Mouse (Mus musculus) heart, postnatal 0 days (tissue): ENCODE measurements around the gene Gm17545. TPM values are rescaled to one million over a fixed set of nuclear protein-coding genes. Genes with fewer than 3 reads are reported as not detected.

Experiments
- ATAC-seq: fragments of 200-750 bp; cut with Nextera tagmentation; 2 replicates; pipeline ENCODE4 v1.8.0; 2017; ENCODE audit warnings: low read depth, moderate number of reproducible peaks, moderate library complexity; ENCODE audit not compliant: insufficient read depth
- DNase-seq: peaks from one replicate; pipeline ENCODE4 v3.0.0-alpha.2; 2016; ENCODE audit warnings: low spot score
- H3K27ac ChIP-seq: fragments of 300-500 bp; sonication (generic); 2 replicates; pipeline ENCODE4 v1.5.1; 2014; ENCODE audit warnings: low read depth, mild to moderate bottlenecking
- H3K27me3 ChIP-seq: fragments of 300-500 bp; sonication (generic); 2 replicates; pipeline ENCODE4 v1.6.1; 2014; ENCODE audit warnings: low read length, mixed read lengths; ENCODE audit not compliant: control insufficient read depth, insufficient read depth
- H3K36me3 ChIP-seq: fragments of 300-500 bp; sonication (generic); replicated peaks from 2 replicates; pipeline ENCODE4 v1.6.1; 2014; ENCODE audit warnings: low read length, mixed read lengths; ENCODE audit not compliant: control insufficient read depth, insufficient read depth
- H3K4me1 ChIP-seq: fragments of 300-500 bp; sonication (generic); 2 replicates; pipeline ENCODE4 v1.6.1; 2014; ENCODE audit warnings: antibody characterized with exemption; ENCODE audit not compliant: control insufficient read depth, insufficient read depth
- H3K4me2 ChIP-seq: fragments of 300-500 bp; sonication (generic); 2 replicates; pipeline ENCODE4 v1.6.1; 2014; ENCODE audit warnings: low read depth, mild to moderate bottlenecking, low read length, moderate library complexity
- H3K4me3 ChIP-seq: fragments of 300-500 bp; sonication (generic); 2 replicates; pipeline ENCODE4 v1.5.1; 2014; ENCODE audit warnings: low read depth, low read length
- H3K9ac ChIP-seq: fragments of 300-500 bp; sonication (generic); replicated peaks from 2 replicates; pipeline ENCODE4 v1.6.1; 2014; ENCODE audit warnings: low read depth, low read length, mixed read lengths
- H3K9me3 ChIP-seq: fragments of 300-500 bp; sonication (generic); replicated peaks from 2 replicates; pipeline ENCODE4 v1.6.1; 2016; ENCODE audit warnings: low read length; ENCODE audit not compliant: control insufficient read depth
- CTCF ChIP-seq: IDR thresholded peaks from 2 replicates; pipeline ENCODE4 v1.5.1; 2016; ENCODE audit warnings: antibody characterized with exemption, control low read depth, low read depth
- EP300 ChIP-seq: IDR thresholded peaks from 2 replicates; pipeline ENCODE4 v1.6.1; 2016; ENCODE audit warnings: antibody characterized with exemption, low read depth
- WGBS: fragments of 180-500 bp; shearing (Covaris S2); extraction: QIAGEN DNeasy Blood & Tissue Kit; methylation state at CpG from one replicate; pipeline ENCODE4 v1.1.7; 2014; 5-methylcytosine and 5-hydroxymethylcytosine counted together
- polyA plus RNA-seq: library from polyadenylated mRNA; unstranded; fragments of >200 nt; fragmentation: Nextera tagmentation; extraction: Ambion mirVana; gene quantifications from 2 replicates; pipeline ENCODE4 v1.2.1, GENCODE M21; 2015
- total RNA-seq: library from RNA; depleted of rRNA; stranded (reverse); fragments of >200 nt; gene quantifications from 2 replicates; pipeline ENCODE4 v1.2.3, GENCODE M21; 2014; ENCODE audit warnings: low replicate concordance; rRNA removed

Gene Gm17545
- total and polyA plus RNA-seq, 2 experiments from 2014 or later: not detected

- H3K9ac ChIP-seq: no peak overlapping the region
- 83% methylated on average over 2 of the region's 2 CpGs for WGBS
- no peak overlapping the region for H3K4me3 ChIP-seq
- ATAC-seq (no peak), DNase-seq (no peak)
- H3K4me1 ChIP-seq: no peaks in the 10 kb centered on the region
- TF ChIP-seq CTCF (no peak), EP300 (no peak)
- no peaks in the 10 kb centered on the region for H3K9me3 ChIP-seq
- H3K27me3 ChIP-seq: no peaks in the 10 kb centered on the region
- H3K4me2 ChIP-seq: no peak overlapping the region
- no peaks in the 10 kb centered on the region for H3K36me3 ChIP-seq
- no peak overlapping the region for H3K27ac ChIP-seq
Observed at GRCm38 (mm10) chr9:22495133-22495532, 41.0 kb downstream of the Gm17545 start.

- no peak overlapping the region for H3K4me2 ChIP-seq
- H3K4me1 ChIP-seq: no peaks in the 10 kb centered on the region
- H3K27ac ChIP-seq: no peak overlapping the region
- H3K9ac ChIP-seq: no peak overlapping the region
- TF ChIP-seq CTCF: no peak
- H3K9me3 ChIP-seq: no peaks in the 10 kb centered on the region
- DNase-seq: no peak
- H3K36me3 ChIP-seq: no peaks in the 10 kb centered on the region
- ATAC-seq: no peak
- 67% methylated on average over 6 of the region's 6 CpGs for WGBS
- H3K4me3 ChIP-seq: no peak overlapping the region
- H3K27me3 ChIP-seq: no peaks in the 10 kb centered on the region
Observed at GRCm38 (mm10) chr9:22497021-22497767, 43.1 kb downstream of the Gm17545 start.

DNA sequence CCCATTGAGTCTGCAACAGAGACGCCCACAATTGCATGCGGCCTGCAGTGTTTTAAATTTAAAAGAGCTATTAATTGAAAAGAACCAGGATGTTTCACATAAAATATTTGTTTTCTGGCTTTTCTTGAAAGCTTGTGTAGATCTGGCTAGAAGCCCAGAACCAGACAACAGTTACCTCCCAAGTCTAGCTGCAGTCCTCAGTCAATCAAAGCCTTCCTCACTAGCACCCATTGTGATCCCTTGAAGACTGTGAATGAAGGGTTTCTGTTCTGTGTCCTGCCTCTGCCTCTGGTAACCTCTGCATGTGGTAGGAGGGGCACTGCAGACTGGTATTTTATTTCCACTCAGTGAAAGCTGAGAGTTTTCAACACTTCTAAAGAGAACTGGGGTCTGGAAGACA lies 48.9 kb downstream of the Gm17545 start:
- no peak for TF ChIP-seq EP300
- no peak for TF ChIP-seq CTCF
- 67% methylated on average over 2 of the region's 2 CpGs for WGBS
- H3K4me3 ChIP-seq: no peak overlapping the region

GRCm38 (mm10) chr9:22503581-22503980 lies 49.5 kb downstream of the Gm17545 start:
- no peak overlapping the region for H3K4me3 ChIP-seq
- no peaks in the 10 kb centered on the region for H3K27me3 ChIP-seq
- ATAC-seq: no peak
- H3K9me3 ChIP-seq: no peaks in the 10 kb centered on the region
- 0 out of 2 replicates have a peak, but pooled peaks cover 8% of the 10 kb centered on the region for H3K4me1 ChIP-seq
- H3K36me3 ChIP-seq: no peaks in the 10 kb centered on the region
- TF ChIP-seq CTCF: no peak
- TF ChIP-seq EP300: no peak
- no peak overlapping the region for H3K27ac ChIP-seq
- DNase-seq: no peak
- H3K4me2 ChIP-seq: no peak overlapping the region
- H3K9ac ChIP-seq: no peak overlapping the region
- WGBS: 83% methylated on average over 5 of the region's 5 CpGs

More for the DNA sequence above, 48.9 kb downstream of the Gm17545 start:
- Histone ChIP-seq H3K36me3 (no peaks in the 10 kb centered on the region), H3K9ac (no peak overlapping the region), H3K4me2 (no peak overlapping the region), H3K9me3 (no peaks in the 10 kb centered on the region), H3K4me1 (0 out of 2 replicates have a peak, but pooled peaks cover 8% of the 10 kb centered on the region), H3K27me3 (no peaks in the 10 kb centered on the region), H3K27ac (no peak overlapping the region)
- DNase-seq (no peak), ATAC-seq (no peak)

DNA sequence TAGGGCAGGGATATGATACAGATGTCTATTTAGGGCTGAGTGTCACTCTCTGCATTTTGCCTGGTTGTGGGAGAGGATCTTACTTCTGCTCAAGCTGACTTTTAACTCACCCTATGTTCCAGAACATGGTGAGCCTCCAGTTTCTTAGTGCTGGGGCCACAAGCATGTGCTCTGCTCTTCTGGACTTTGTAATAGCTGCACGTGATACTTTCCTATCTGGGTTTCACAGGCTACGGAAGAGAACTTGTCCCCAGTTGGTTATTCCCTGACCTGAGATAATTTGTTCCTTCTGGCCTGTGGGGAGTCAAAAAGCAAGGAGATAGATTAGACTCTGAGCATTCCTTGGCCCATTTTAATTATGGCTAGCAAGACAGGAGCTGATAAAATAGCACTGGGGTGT lies 51.5 kb downstream of the Gm17545 start:
- 0 out of 2 replicates have a peak, but pooled peaks cover 8% of the 10 kb centered on the region for H3K4me1 ChIP-seq
- no peak for TF ChIP-seq EP300
- TF ChIP-seq CTCF: no peak
- no peak for DNase-seq
- H3K4me2 ChIP-seq: no peak overlapping the region
- 23% methylated on average over 2 of the region's 2 CpGs for whole genome bisulfite sequencing
- H3K4me3 ChIP-seq: no peak overlapping the region
- no peaks in the 10 kb centered on the region for H3K9me3 ChIP-seq
- no peaks in the 10 kb centered on the region for H3K36me3 ChIP-seq
- peak; percentile 27; the same call in 1 of the 2 replicates for ATAC-seq
- no peak overlapping the region for H3K9ac ChIP-seq
- no peak overlapping the region for H3K27ac ChIP-seq
- H3K27me3 ChIP-seq: no peaks in the 10 kb centered on the region

Other genes with a start within 250 kb of the Gm17545 start
- 7.5 and 12.6 TPM in 2 replicates for gene Zfp809, start 228.6 kb upstream of the Gm17545 start, total RNA-seq
- 14.6 and 16.7 TPM in 2 replicates for gene Zfp809, start 228.6 kb upstream of the Gm17545 start, polyA plus RNA-seq
- 0.50 and 1.5 TPM in 2 replicates for gene Zfp599, start 194.4 kb upstream of the Gm17545 start, total RNA-seq
- 1.7 TPM in 2 replicates for gene Zfp599, start 194.4 kb upstream of the Gm17545 start, polyA plus RNA-seq
- gene Zfp810, start 146.6 kb upstream of the Gm17545 start, total RNA-seq: 16.7 and 27.8 TPM in 2 replicates
- gene Zfp810, start 146.6 kb upstream of the Gm17545 start, polyA plus RNA-seq: 13.1 and 14.3 TPM in 2 replicates
- 35.0 and 50.9 TPM in 2 replicates for gene Anln, start 65.1 kb upstream of the Gm17545 start, total RNA-seq
- 12.8 and 12.9 TPM in 2 replicates for gene Anln, start 65.1 kb upstream of the Gm17545 start, polyA plus RNA-seq
- 0.69 and 1.6 TPM in 2 replicates for gene 9530077C05Rik, start 42.8 kb upstream of the Gm17545 start, total RNA-seq
- gene 9530077C05Rik, start 42.8 kb upstream of the Gm17545 start, polyA plus RNA-seq: 0.62 and 0.85 TPM in 2 replicates
- 41.5 and 47.1 TPM in 2 replicates for gene Rp9, start 15.5 kb downstream of the Gm17545 start, total RNA-seq
- 50.9 and 54.7 TPM in 2 replicates for gene Rp9, start 15.5 kb downstream of the Gm17545 start, polyA plus RNA-seq
- gene Bbs9, start 21.4 kb downstream of the Gm17545 start, total RNA-seq: 17.2 and 18.9 TPM in 2 replicates
- 5.2 and 5.5 TPM in 2 replicates for gene Bbs9, start 21.4 kb downstream of the Gm17545 start, polyA plus RNA-seq